26 mouse cellular contexts compared by ENCODE assay signal in genomic region chrX:135725161-135725560, GRCm38 (mm10). TPM values are rescaled to one million over a fixed set of nuclear protein-coding genes. Genes with fewer than 3 reads are reported as not detected.
DNase-seq lines count a peak whose midpoint lies in the region; TF ChIP-seq lines count a peak whose summit lies in the region.
"Had no signal": no experiment of that assay in that cellular context is flagged by ENCODE, and none has a peak within 500 bp of the region (broad histone marks: within the 10 kb centered on the region; RNA-seq: fewer than 3 reads in every experiment).

Gene Tmsb15a (minus strand): TSS chrX:135725261.

- no peaks in the 10 kb centered on the region for H3K36me3 ChIP-seq in testis, adult 2 months (ENCODE audit: control insufficient read depth, insufficient read depth, low read length)
- no peaks in the 10 kb centered on the region for H3K36me3 ChIP-seq in ES-E14 (ENCODE audit: control insufficient read depth, insufficient read depth, low read length, poor library complexity, severe bottlenecking)
- H3K36me3 ChIP-seq: embryonic facial prominence, embryonic 10.5 days; embryonic facial prominence, embryonic 12.5 days; forebrain, embryonic 15.5 days had no signal

- H3K4me1 ChIP-seq in testis, adult 2 months (ENCODE audit: control insufficient read depth, insufficient read depth, low read length), result no peaks in the 10 kb centered on the region
- H3K4me1 ChIP-seq in ES-E14 (ENCODE audit: control insufficient read depth in 2 of 2, insufficient read depth in 2 of 2, low read length in 2 of 2, poor library complexity in 1 of 2), result no peaks in the 10 kb centered on the region
- no peaks in the 10 kb centered on the region for H3K4me1 ChIP-seq in cerebellum, adult 2 months (ENCODE audit: control insufficient read depth, insufficient read depth, low read length)
- H3K4me1 ChIP-seq: embryonic facial prominence, embryonic 10.5 days; embryonic facial prominence, embryonic 12.5 days; forebrain, embryonic 13.5 days; forebrain, embryonic 15.5 days had no signal

- 92% methylated on average over 10 of the region's 10 CpGs for WGBS in cerebellum, adult 2 months

- no peak for DNase-seq in testis, postnatal 14 days (ENCODE audit: low spot score)
- no peak for DNase-seq in ES-E14 (ENCODE audit: low read depth, low spot score)
- DNase-seq in cerebellum, adult 2 months, result no peak
- no peak for DNase-seq in right cerebral cortex, adult 2 months (ENCODE audit: low spot score in 2 of 2)
- DNase-seq: adrenal gland, adult 2 months; adrenal gland, postnatal 10 days; adrenal gland, postnatal 25 days; B cell, adult 2 months; cerebellum, adult 11 months; cerebellum, adult 18-20 months; cerebellum, adult 9-10 months; cerebellum, postnatal 10 days; cerebellum, postnatal 25 days; forebrain, postnatal 0 days had no signal

- peak within 1 kb of the TSS; percentile 67 for H3K4me3 ChIP-seq in testis, adult 2 months (ENCODE audit: control insufficient read depth, low read depth, low read length)
- H3K4me3 ChIP-seq in ES-E14 (ENCODE audit: insufficient read depth in 1 of 2, low read depth in 1 of 2, low read length in 2 of 2, poor library complexity in 1 of 2, severe bottlenecking in 1 of 2), result peak within 1 kb of the TSS; percentile 42 to 57; a peak in 3 of 4 replicates
- H3K4me3 ChIP-seq in cerebellum, adult 2 months (replicated peaks; ENCODE audit: insufficient read depth, low read depth, low read length), result no peak within 1 kb of the TSS
- H3K4me3 ChIP-seq: embryonic facial prominence, embryonic 10.5 days; embryonic facial prominence, embryonic 12.5 days; forebrain, embryonic 13.5 days; forebrain, embryonic 15.5 days had no signal

- in situ Hi-C loops in ES-E14 (cut with MboI; ENCODE audit: low sequenced_read_pairs in 2 of 2, unreplicated experiment in 2 of 2), result no loop called here

- no peak for TF ChIP-seq CTCF in testis, adult 2 months (IDR thresholded peaks at IDR 0.05; ENCODE audit: control insufficient read depth, insufficient read depth, insufficient replicate concordance, low read depth, low read length)
- no peak for TF ChIP-seq CTCF in cerebellum, adult 2 months (IDR thresholded peaks at IDR 0.05; ENCODE audit: borderline replicate concordance, insufficient read depth, low read depth, low read length)

- no peaks in the 10 kb centered on the region for H3K27me3 ChIP-seq in testis, adult 2 months (ENCODE audit: control insufficient read depth, insufficient read depth, low read length)
- H3K27me3 ChIP-seq in cerebellum, adult 2 months (ENCODE audit: control insufficient read depth, insufficient read depth, low read length), result no peaks in the 10 kb centered on the region
- H3K27me3 ChIP-seq: CH12.LX; forebrain, embryonic 15.5 days had no signal

- H3K27ac ChIP-seq in testis, adult 2 months (ENCODE audit: control insufficient read depth, insufficient read depth, low read depth, low read length), result peak within 1 kb of the TSS; percentile 25
- H3K27ac ChIP-seq in ES-E14 (ENCODE audit: insufficient read depth, low read depth, low read length, poor library complexity, severe bottlenecking), result no peak within 1 kb of the TSS
- no peak within 1 kb of the TSS for H3K27ac ChIP-seq in cerebellum, adult 2 months (ENCODE audit: insufficient read depth, low read length)
- H3K27ac ChIP-seq: embryonic facial prominence, embryonic 10.5 days; embryonic facial prominence, embryonic 12.5 days; forebrain, embryonic 13.5 days; forebrain, embryonic 15.5 days had no signal

- H3K9ac ChIP-seq in ES-E14 (ENCODE audit: insufficient read depth, low read depth, low read length, poor library complexity, severe bottlenecking), result peak within 1 kb of the TSS; percentile 54; the same call in 1 of the 2 replicates
- H3K9ac ChIP-seq: embryonic facial prominence, embryonic 12.5 days; forebrain, embryonic 13.5 days; forebrain, embryonic 15.5 days; forebrain, postnatal 0 days had no signal

- TF ChIP-seq POLR2A in testis, adult 2 months (IDR thresholded peaks at IDR 0.05; ENCODE audit: control insufficient read depth, low read depth, low read length), result no peak
- TF ChIP-seq POLR2A in cerebellum, adult 2 months (IDR thresholded peaks at IDR 0.05; ENCODE audit: borderline replicate concordance, insufficient read depth, low read length), result no peak

- H3K9me3 ChIP-seq in ES-E14 (ENCODE audit: control insufficient read depth, insufficient read depth, low read depth, low read length), result no peaks in the 10 kb centered on the region
- H3K9me3 ChIP-seq: embryonic facial prominence, embryonic 10.5 days; embryonic facial prominence, embryonic 12.5 days; forebrain, embryonic 13.5 days; forebrain, embryonic 15.5 days had no signal

TF ChIP-seq in ES-E14, 5 proteins besides CTCF, POLR2A, EP300 and RAD21:
- no peak for TF ChIP-seq MAFK (IDR thresholded peaks at IDR 0.05; ENCODE audit: insufficient read depth, low read depth, low read length)
- no peak for TF ChIP-seq CHD2 (IDR thresholded peaks at IDR 0.05; ENCODE audit: low read depth, low read length)
- no peak for TF ChIP-seq ZC3H11A (IDR thresholded peaks at IDR 0.05; ENCODE audit: borderline replicate concordance, low read depth, low read length)
- no peak for TF ChIP-seq HCFC1 (IDR thresholded peaks at IDR 0.05; ENCODE audit: borderline replicate concordance, insufficient read depth, low read length)
- no peak for TF ChIP-seq ZNF384 (IDR thresholded peaks at IDR 0.05; ENCODE audit: low read depth, low read length)

RNA-seq across cellular contexts. Expression of gene Tmsb15a, which starts in this region (rescaled TPM):
- polyA plus RNA-seq in testis, adult 2 months (2012; rRNA removed), result 44.3 and 77.7 TPM in 2 replicates
- 1.2 TPM in 1 of 2 replicates, not detected in the other for total RNA-seq in ES-E14 (2012; rRNA removed)
- not detected in 2 replicates for polyA plus RNA-seq in cerebellum, adult 2 months (2012; rRNA removed)
- total RNA-seq: adrenal gland, postnatal 10 days; adrenal gland, postnatal 25 days; adrenal gland, postnatal 4 days; CH12.LX; MEL had no signal
- polyA plus RNA-seq: adrenal gland, adult 2 months; brain, embryonic 14.5 days; CD4-positive, CD25-positive, alpha-beta regulatory T cell, adult 4 months; cortical plate, adult 2 months; embryonic facial prominence, embryonic 10.5 days; embryonic facial prominence, embryonic 12.5 days; forebrain, embryonic 11.5 days; forebrain, embryonic 13.5 days; forebrain, embryonic 15.5 days; forebrain, postnatal 0 days had no signal

Comparison
In these comparisons a context has a peak if more than half of its experiments do, and no peak if none do; other contexts are left out.
1. RNA of gene Tmsb15a (polyA plus RNA-seq): 44.3 to 77.7 TPM in testis, adult 2 months; not detected in cerebellum, adult 2 months; every median in the first group is over 10 times any median in the second.